Mouse (Mus musculus) stomach, embryonic 14.5 days (tissue): ENCODE data around the gene Slc13a4. TPM values are rescaled to one million over a fixed set of nuclear protein-coding genes. Genes with fewer than 3 reads are reported as not detected.

Experiments used
- ATAC-seq: fragments of 200-750 bp; cut with Nextera tagmentation; 2 replicates; pipeline ENCODE4 v1.8.0; 2017; ENCODE audit warnings: low read depth, moderate TSS enrichment; ENCODE audit not compliant: insufficient number of reproducible peaks, insufficient read depth, low FRiP score
- H3K27ac ChIP-seq: fragments of 300-500 bp; sonication (generic); 2 replicates; pipeline ENCODE4 v1.5.1; 2014; ENCODE audit warnings: mild to moderate bottlenecking, low read length, moderate library complexity, mixed read lengths
- H3K27me3 ChIP-seq: fragments of 300-500 bp; sonication (generic); 2 replicates; pipeline ENCODE4 v1.6.1; 2014; ENCODE audit warnings: low read length, control low read depth, mixed read lengths; ENCODE audit not compliant: control insufficient read depth, insufficient read depth
- H3K36me3 ChIP-seq: fragments of 300-500 bp; sonication (generic); 2 replicates; pipeline ENCODE4 v1.6.1; 2014; ENCODE audit warnings: mild to moderate bottlenecking, control low read depth, low read length, moderate library complexity, mixed read lengths; ENCODE audit not compliant: control insufficient read depth, insufficient read depth
- H3K4me1 ChIP-seq: fragments of 300-500 bp; sonication (generic); 2 replicates; pipeline ENCODE4 v1.6.1; 2014; ENCODE audit warnings: low read length, control low read depth, mixed read lengths; ENCODE audit not compliant: control insufficient read depth, insufficient read depth
- H3K4me2 ChIP-seq: fragments of 300-500 bp; sonication (generic); replicated peaks from 2 replicates; pipeline ENCODE4 v1.6.1; 2014; ENCODE audit warnings: low read depth, low read length, control low read depth
- H3K4me3 ChIP-seq: fragments of 300-500 bp; sonication (generic); 2 replicates; pipeline ENCODE4 v1.5.1; 2014; ENCODE audit warnings: low read depth, low read length, control low read depth
- H3K9ac ChIP-seq: fragments of 300-500 bp; sonication (generic); replicated peaks from 2 replicates; pipeline ENCODE4 v1.6.1; 2014; ENCODE audit warnings: low read depth, mild to moderate bottlenecking, control low read depth, low read length, moderate library complexity, mixed read lengths
- H3K9me3 ChIP-seq: fragments of 300-500 bp; sonication (generic); 2 replicates; pipeline ENCODE4 v1.6.1; 2016; ENCODE audit warnings: low read depth, low read length, control low read depth; ENCODE audit not compliant: control insufficient read depth
- WGBS: fragments of 180-500 bp; shearing (Covaris S2); extraction: QIAGEN DNeasy Blood & Tissue Kit; methylation state at CpG from one replicate; pipeline ENCODE4 v1.1.7; 2014; 5-methylcytosine and 5-hydroxymethylcytosine counted together
- polyA plus RNA-seq: library from polyadenylated mRNA; unstranded; fragments of >200 nt; fragmentation: Nextera tagmentation; extraction: Ambion mirVana; gene quantifications from 2 replicates; pipeline ENCODE4 v1.2.1, GENCODE M21; 2014

Slc13a4 gene
- polyA plus RNA-seq, 1 experiment from 2014 or later, result 0.29 TPM

DNA sequence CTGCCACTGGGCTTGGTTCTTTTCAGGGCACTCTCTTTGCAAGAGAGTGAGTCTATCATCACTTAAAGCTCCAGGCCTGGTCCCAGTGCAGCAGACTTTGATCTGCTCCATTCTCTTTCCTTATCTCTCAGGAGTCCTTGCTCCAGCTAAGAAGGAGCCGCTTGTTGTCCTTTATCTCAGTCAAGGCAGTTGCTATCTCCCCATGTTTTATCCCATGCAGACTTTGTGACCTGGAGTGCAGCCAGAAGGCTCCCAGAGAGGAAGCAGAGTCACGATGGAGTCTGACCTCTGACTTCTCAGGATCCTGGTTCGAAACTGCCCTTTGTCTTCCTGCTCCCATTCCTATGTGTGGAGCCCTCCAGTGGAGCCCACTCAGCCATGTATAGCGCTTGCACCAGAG lies 13.2 kb upstream of the Slc13a4 start:
- Histone ChIP-seq H3K9ac (no peak overlapping the region), H3K4me2 (no peak overlapping the region), H3K36me3 (no peaks in the 10 kb centered on the region), H3K27me3 (no peaks in the 10 kb centered on the region), H3K4me1 (no peaks in the 10 kb centered on the region), H3K27ac (no peak overlapping the region), H3K4me3 (no peak overlapping the region), H3K9me3 (no peaks in the 10 kb centered on the region)
- 62% methylated on average over 4 of the region's 4 CpGs for WGBS
- no peak for ATAC-seq

DNA sequence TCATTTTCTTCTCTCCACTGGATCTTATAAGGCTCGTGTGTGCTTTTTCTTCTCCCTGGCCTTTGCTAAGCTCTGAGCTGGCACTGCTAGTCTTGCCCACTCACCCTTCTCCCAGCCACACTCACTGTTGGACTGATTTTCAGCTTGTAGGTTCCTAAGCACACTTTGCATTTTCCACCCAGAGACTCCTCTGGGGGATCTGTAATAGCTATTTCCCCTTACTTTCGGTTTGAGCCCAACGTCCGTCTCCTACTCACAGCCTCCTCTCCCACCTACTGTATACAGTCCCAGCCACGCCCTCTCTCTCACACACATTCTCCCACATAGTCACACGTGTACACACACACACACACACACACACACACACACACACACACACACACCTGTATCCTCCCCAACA lies 11.9 kb upstream of the Slc13a4 start:
- no peak for ATAC-seq

DNA sequence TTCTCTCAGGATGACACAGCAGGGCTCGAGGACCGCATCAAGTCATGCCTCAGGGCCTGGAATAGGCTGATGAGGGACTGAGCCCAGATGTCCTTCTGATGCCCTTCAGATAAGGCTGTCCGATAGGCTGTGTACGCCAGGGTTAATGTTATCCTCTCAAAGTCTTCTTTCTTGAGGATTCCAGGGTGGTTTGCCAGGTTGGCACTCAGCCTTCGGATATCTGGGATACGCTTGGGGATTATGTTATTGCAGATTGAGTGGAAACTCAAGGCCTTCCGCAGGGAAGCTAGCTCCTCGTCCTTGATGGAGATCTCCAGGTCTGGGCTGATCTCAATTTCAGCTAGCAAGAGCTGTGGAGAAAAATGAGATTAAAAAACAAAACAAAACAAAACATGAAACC lies 5.6 kb upstream of the Slc13a4 start:
- Histone ChIP-seq H3K9me3 (no peaks in the 10 kb centered on the region), H3K9ac (no peak overlapping the region), H3K4me2 (no peak overlapping the region), H3K4me3 (no peak overlapping the region), H3K4me1 (no peaks in the 10 kb centered on the region), H3K27ac (no peak overlapping the region), H3K27me3 (no peaks in the 10 kb centered on the region), H3K36me3 (no peaks in the 10 kb centered on the region)
- no peak for ATAC-seq
- WGBS, result 96% methylated on average over 8 of the region's 8 CpGs

More for the DNA sequence above, 11.9 kb upstream of the Slc13a4 start:
- no peak overlapping the region for H3K27ac ChIP-seq
- 81% methylated on average over 6 of the region's 6 CpGs for WGBS
- no peaks in the 10 kb centered on the region for H3K36me3 ChIP-seq
- H3K4me1 ChIP-seq, result no peaks in the 10 kb centered on the region
- H3K9me3 ChIP-seq, result no peaks in the 10 kb centered on the region
- H3K4me2 ChIP-seq, result no peak overlapping the region
- H3K27me3 ChIP-seq, result no peaks in the 10 kb centered on the region
- no peak overlapping the region for H3K9ac ChIP-seq
- H3K4me3 ChIP-seq, result no peak overlapping the region

DNA sequence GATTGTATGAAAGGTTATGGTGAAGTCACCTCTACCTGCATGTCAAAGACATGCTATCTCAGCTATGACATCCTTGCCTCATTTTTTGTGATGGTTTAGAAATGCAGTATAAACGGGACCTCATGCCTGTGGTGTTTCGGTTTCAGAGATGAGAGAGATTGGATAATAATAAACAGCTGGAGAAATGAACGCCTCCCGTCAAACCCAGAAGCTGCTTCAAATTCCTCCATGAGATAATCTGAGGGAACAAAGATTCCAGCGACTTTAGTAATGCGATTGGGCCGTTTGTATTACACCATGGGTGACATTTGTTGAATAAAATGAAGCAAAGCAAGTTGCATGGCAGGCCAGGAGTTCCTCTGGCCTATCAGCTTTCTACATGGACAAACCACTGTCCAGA lies 1.5 kb upstream of the Slc13a4 start:
- Histone ChIP-seq H3K4me2 (no peak overlapping the region), H3K4me3 (no peak overlapping the region), H3K9ac (no peak overlapping the region), H3K9me3 (no peaks in the 10 kb centered on the region), H3K36me3 (no peaks in the 10 kb centered on the region), H3K4me1 (no peaks in the 10 kb centered on the region), H3K27me3 (no peaks in the 10 kb centered on the region), H3K27ac (no peak overlapping the region)
- ATAC-seq, result no peak
- 48% methylated on average over 7 of the region's 7 CpGs for WGBS

DNA sequence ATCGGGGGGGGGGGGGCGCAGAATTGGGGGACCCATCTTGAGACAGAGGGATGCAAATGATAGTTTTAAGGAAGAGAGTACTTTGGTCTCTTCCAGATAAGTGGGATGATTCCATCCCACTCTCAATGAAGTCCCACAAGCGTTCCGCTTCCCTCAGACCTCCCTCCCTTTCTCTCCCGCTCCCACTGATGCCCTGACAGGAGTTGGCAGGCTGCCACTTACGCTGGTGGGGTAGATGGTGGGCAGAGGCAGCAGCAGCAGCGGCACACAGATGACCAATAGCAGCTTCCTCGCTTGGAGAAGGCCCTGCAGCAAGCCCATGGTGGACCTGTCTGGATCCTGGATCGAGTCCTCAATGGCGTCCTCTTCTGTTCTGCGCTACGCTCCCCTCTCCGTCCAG lies 795 bp downstream of the Slc13a4 start:
- Histone ChIP-seq H3K27ac (no peak overlapping the region), H3K4me2 (no peak overlapping the region), H3K27me3 (no peaks in the 10 kb centered on the region), H3K9ac (no peak overlapping the region), H3K4me3 (no peak overlapping the region), H3K36me3 (no peaks in the 10 kb centered on the region), H3K4me1 (no peaks in the 10 kb centered on the region), H3K9me3 (no peaks in the 10 kb centered on the region)
- no peak for ATAC-seq
- WGBS, result 75% methylated on average over 13 of the region's 13 CpGs

DNA sequence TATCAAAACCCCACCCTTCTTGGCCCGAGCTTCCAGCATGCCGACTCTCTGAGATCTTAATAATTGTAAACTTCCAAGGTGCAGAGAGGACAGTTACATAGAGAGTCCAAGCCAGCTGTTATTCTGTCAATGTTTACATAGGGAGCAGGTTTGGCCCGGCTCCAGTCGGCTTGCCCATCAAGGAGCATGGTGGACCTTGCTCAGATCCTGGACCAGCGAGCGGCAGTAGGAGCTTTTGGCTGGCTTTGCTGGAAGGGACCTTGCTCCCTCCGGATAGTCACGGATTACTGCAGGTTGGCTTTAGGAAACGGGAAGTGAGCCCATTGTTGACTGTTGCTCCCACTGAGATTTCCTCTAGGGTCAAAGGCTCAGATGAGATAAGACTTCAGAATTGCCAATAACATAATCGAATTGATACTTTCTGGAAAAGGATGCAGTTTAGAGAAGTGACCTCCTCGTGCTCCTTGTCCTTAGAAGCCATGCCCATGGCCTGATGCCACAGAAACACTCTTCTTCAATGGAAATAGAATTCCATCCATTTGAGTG lies 4.5 kb downstream of the Slc13a4 start:
- ATAC-seq, result no peak
- Histone ChIP-seq H3K4me1 (no peaks in the 10 kb centered on the region), H3K27me3 (no peaks in the 10 kb centered on the region), H3K9ac (no peak overlapping the region), H3K4me3 (no peak overlapping the region), H3K9me3 (no peaks in the 10 kb centered on the region), H3K36me3 (no peaks in the 10 kb centered on the region), H3K27ac (no peak overlapping the region), H3K4me2 (no peak overlapping the region)
- 53% methylated on average over 11 of the region's 11 CpGs for WGBS

DNA sequence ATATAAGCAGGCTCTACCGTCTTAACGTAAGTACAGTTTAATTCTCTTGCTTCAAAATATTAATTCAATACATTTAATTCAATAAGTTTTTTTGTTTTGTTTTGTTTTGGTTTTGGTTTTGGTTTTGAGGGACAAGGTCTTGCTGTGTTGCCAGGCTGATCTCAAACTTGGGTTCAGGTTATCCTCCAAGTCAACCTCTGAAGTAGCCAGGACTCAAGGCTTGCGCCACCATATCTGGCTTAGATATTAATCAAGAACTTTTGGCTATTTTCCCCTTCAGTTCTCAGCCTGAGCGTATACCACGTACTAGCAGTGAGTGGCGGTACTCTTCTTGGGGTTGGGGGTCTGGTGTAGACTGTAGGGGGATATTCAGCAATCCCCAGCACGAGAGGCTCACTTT lies 5.3 kb downstream of the Slc13a4 start:
- WGBS, result 93% methylated on average over 7 of the region's 7 CpGs
- Histone ChIP-seq H3K27ac (no peak overlapping the region), H3K9ac (no peak overlapping the region), H3K27me3 (no peaks in the 10 kb centered on the region), H3K4me3 (no peak overlapping the region), H3K9me3 (no peaks in the 10 kb centered on the region), H3K4me1 (no peaks in the 10 kb centered on the region), H3K4me2 (no peak overlapping the region), H3K36me3 (no peaks in the 10 kb centered on the region)
- no peak for ATAC-seq

DNA sequence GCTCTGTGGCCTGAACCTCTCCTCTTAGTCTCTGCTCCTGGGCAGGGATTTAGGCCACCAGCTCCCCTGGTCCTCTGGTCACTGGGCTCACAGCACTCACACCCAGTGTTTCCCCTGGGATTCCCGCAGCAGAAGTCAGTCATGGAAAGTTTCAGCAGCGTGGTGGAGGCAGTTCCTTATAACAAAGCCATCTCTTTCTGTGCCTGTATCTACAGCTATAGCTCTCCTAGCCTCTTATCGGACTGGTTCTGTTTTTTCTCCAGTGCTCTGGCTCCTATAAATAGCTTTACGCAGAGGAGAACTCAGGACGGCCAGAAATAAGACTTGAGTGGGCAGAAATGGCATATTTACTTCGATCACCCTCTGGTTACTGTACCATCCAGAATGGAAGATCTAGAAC lies 9.6 kb downstream of the Slc13a4 start:
- 72% methylated on average over 6 of the region's 6 CpGs for WGBS
- no peak for ATAC-seq
- Histone ChIP-seq H3K27ac (no peak overlapping the region), H3K4me2 (no peak overlapping the region), H3K4me1 (0 out of 2 replicates have a peak, but pooled peaks cover 3% of the 10 kb centered on the region), H3K9me3 (no peaks in the 10 kb centered on the region), H3K36me3 (no peaks in the 10 kb centered on the region), H3K4me3 (no peak overlapping the region), H3K27me3 (no peaks in the 10 kb centered on the region), H3K9ac (no peak overlapping the region)

DNA sequence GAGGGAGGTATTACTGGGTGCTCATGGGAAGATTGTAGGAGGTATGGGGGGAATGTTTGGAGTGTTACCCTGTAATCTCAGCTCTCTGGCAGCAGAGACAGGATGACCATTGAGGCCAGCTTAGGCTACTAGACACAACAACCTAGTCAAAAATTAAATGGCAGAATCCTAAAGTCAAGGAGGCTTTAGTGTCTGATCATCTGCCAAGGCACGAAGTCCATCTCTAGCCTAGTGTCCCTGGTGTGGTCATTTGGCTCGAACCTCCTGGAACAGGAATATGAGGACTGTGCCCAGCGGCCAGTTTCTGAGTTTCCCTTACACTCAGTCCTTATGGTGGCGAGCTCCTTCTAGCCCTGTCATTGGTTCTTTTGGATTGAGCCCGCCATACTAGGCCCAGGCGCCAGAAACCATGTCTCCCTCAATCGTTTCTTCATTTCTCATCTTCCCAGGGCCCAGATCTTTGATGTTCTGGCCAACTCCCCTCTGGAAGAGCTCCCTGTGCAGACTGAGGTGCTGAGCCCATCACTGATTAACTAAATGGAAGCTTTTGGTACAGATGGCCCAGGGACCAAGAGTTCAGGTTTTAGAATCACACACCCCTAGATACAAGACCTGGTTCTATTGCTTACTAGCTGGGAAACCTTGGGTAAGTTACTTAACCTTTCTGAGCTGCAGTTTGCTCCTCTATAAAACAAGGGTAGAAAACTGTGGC lies 10.3 kb downstream of the Slc13a4 start:
- H3K4me3 ChIP-seq, result no peak overlapping the region
- H3K27me3 ChIP-seq, result no peaks in the 10 kb centered on the region
- 0 out of 2 replicates have a peak, but pooled peaks cover 3% of the 10 kb centered on the region for H3K4me1 ChIP-seq
- H3K9ac ChIP-seq, result no peak overlapping the region
- H3K9me3 ChIP-seq, result no peaks in the 10 kb centered on the region
- ATAC-seq, result no peak
- H3K36me3 ChIP-seq, result no peaks in the 10 kb centered on the region
- WGBS, result 93% methylated on average over 7 of the region's 7 CpGs
- H3K27ac ChIP-seq, result no peak overlapping the region
- no peak overlapping the region for H3K4me2 ChIP-seq
